Mouse (Mus musculus) midbrain, postnatal 0 days (tissue): ENCODE measurements around the gene Hist1h2bc. TPM values are rescaled to one million over a fixed set of nuclear protein-coding genes. Genes with fewer than 3 reads are reported as not detected.
A peak's percentile ranks its signal among the peaks of the same experiment; 100 is the strongest.

ENCODE experiments used
- ATAC-seq: fragments of 200-750 bp; cut with Nextera tagmentation; 2 replicates; pipeline ENCODE4 v1.8.0; 2017; ENCODE audit warnings: moderate number of reproducible peaks, mild to moderate bottlenecking, moderate TSS enrichment, moderate library complexity; ENCODE audit not compliant: low FRiP score
- DNase-seq: peaks from one replicate; pipeline ENCODE4 v3.0.0-alpha.2; 2015; ENCODE audit warnings: low spot score
- H3K27ac ChIP-seq: fragments of 300-500 bp; sonication (generic); 2 replicates; pipeline ENCODE4 v1.5.1; 2014; ENCODE audit warnings: low read depth, mild to moderate bottlenecking, low read length, mixed read lengths
- H3K27me3 ChIP-seq: fragments of 300-500 bp; sonication (generic); 2 replicates; pipeline ENCODE4 v1.6.1; 2014; ENCODE audit warnings: low read length, control low read depth, mixed read lengths; ENCODE audit not compliant: insufficient read depth
- H3K36me3 ChIP-seq: fragments of 300-500 bp; sonication (generic); 2 replicates; pipeline ENCODE4 v1.6.1; 2014; ENCODE audit warnings: low read length, control low read depth, mixed read lengths; ENCODE audit not compliant: insufficient read depth
- H3K4me1 ChIP-seq: fragments of 300-500 bp; sonication (generic); 2 replicates; pipeline ENCODE4 v1.6.1; 2014; ENCODE audit warnings: mild to moderate bottlenecking, control low read depth, antibody characterized with exemption, low read length, mixed read lengths; ENCODE audit not compliant: insufficient read depth
- H3K4me2 ChIP-seq: fragments of 300-500 bp; sonication (generic); 2 replicates; pipeline ENCODE4 v1.6.1; 2014; ENCODE audit warnings: low read depth, mild to moderate bottlenecking, low read length, mixed read lengths; ENCODE audit not compliant: poor library complexity, severe bottlenecking
- H3K4me3 ChIP-seq: fragments of 300-500 bp; sonication (generic); 2 replicates; pipeline ENCODE4 v1.5.1; 2014; ENCODE audit warnings: low read depth, mild to moderate bottlenecking, low read length, moderate library complexity
- H3K9ac ChIP-seq: fragments of 300-500 bp; sonication (generic); replicated peaks from 2 replicates; pipeline ENCODE4 v1.6.1; 2014; ENCODE audit warnings: mild to moderate bottlenecking, low read length, moderate library complexity, mixed read lengths; ENCODE audit not compliant: poor library complexity, severe bottlenecking
- H3K9me3 ChIP-seq: fragments of 300-500 bp; sonication (generic); 2 replicates; pipeline ENCODE4 v1.6.1; 2016; ENCODE audit warnings: low read length, control low read depth
- CTCF ChIP-seq: IDR thresholded peaks from 2 replicates; pipeline ENCODE4 v1.5.1; 2016; ENCODE audit warnings: antibody characterized with exemption, mild to moderate bottlenecking
- WGBS: fragments of 180-500 bp; shearing (Covaris S2); extraction: QIAGEN DNeasy Blood & Tissue Kit; methylation state at CpG from one replicate; pipeline ENCODE4 v1.1.7; 2014; 5-methylcytosine and 5-hydroxymethylcytosine counted together
- polyA plus RNA-seq: library from polyadenylated mRNA; unstranded; fragments of >200 nt; fragmentation: Nextera tagmentation; extraction: Ambion mirVana; gene quantifications from 2 replicates; pipeline ENCODE4 v1.2.1, GENCODE M21; 2015
- total RNA-seq: library from RNA; depleted of rRNA; stranded (reverse); fragments of >200 nt; gene quantifications from 2 replicates; pipeline ENCODE4 v1.2.3, GENCODE M21; 2014

Gene Hist1h2bc
- total and polyA plus RNA-seq, 2 experiments from 2014 or later, result 23.7 to 125 TPM

DNA sequence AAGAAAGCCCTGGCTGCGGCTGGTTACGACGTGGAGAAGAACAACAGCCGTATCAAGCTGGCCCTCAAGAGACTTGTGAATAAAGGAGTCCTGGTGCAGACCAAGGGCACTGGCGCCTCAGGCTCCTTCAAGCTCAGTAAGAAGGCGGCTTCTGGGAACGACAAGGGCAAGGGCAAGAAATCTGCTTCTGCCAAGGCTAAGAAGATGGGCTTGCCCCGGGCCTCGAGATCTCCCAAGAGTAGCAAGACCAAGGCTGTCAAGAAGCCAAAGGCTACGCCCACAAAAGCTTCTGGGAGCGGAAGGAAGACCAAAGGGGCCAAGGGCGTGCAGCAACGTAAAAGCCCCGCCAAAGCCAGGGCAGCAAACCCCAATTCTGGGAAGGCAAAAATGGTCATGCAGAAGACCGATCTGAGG lies 12.1 kb downstream of the Hist1h2bc start:
- no peaks in the 10 kb centered on the region for H3K4me1 ChIP-seq
- DNase-seq (no peak), ATAC-seq (no peak)

DNA sequence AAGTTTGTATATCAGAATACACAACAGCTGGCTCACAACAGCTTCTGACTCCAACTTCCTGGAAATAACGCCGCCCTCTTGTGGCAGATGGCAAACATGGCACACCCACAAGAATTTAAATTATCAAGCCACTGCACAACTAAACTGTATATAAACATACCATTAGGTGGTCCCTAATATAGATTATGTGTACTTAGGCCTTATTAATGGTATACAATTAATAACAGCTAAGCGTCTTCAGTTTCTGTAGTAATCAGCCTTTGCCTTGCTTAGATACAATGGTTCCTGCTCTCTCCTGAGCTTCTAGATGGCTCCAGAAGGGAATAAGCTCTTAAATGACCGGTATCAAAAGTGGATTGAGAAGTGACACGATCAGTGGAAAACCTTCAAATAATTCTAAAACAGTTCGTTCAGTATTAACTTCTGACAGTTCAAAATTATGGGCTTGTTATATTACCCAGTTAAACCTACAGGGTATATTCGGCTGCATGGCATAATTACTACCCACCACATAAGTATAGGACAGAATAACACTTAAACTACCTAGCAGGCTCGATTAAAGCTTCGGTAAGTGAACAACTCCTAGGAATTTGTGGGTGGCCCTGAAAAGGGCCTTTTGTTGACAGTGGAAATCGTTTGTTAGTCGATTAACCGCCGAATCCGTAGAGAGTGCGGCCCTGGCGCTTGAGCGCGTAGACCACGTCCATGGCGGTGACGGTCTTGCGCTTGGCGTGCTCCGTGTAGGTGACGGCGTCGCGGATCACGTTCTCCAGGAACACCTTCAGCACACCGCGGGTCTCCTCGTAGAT lies 13.7 kb downstream of the Hist1h2bc start:
- under 1% methylated on average over 21 of the region's 32 CpGs for WGBS
- H3K9me3 ChIP-seq, result no peaks in the 10 kb centered on the region
- H3K4me3 ChIP-seq, result peak overlapping the region; percentile 43
- peak overlapping the region; percentile 56 for H3K9ac ChIP-seq
- H3K27ac ChIP-seq, result peak overlapping the region; percentile 78
- peak overlapping the region; percentile 59 for H3K4me2 ChIP-seq
- DNase-seq (peak; percentile 77), ATAC-seq (peak; percentile 86)
- peak; percentile 85 for TF ChIP-seq CTCF
- no peaks in the 10 kb centered on the region for H3K4me1 ChIP-seq
- no peaks in the 10 kb centered on the region for H3K27me3 ChIP-seq
- no peaks in the 10 kb centered on the region for H3K36me3 ChIP-seq

More for the DNA sequence above, 12.1 kb downstream of the Hist1h2bc start:
- Histone ChIP-seq H3K27ac (no peak overlapping the region), H3K9me3 (no peaks in the 10 kb centered on the region), H3K36me3 (no peaks in the 10 kb centered on the region), H3K4me3 (no peak overlapping the region), H3K9ac (no peak overlapping the region), H3K27me3 (no peaks in the 10 kb centered on the region), H3K4me2 (no peak overlapping the region)
- WGBS, result 64% methylated on average over 15 of the region's 15 CpGs
- TF ChIP-seq CTCF, result no peak

DNA sequence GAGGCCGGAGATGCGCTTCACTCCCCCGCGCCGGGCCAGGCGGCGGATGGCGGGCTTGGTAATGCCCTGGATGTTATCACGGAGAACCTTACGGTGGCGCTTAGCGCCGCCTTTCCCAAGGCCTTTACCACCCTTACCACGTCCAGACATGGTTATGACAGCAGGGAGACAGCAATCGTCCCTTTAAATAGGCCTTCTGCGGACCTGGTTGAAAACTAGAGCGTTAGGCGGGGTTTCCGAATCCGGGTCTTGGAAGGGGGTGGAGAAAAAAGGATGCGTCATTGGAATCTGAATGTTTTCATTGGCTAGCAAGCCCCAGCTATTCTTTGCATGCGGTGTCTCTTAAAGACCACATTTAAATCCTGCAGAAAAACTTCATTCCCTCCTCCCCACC lies 14.3 kb downstream of the Hist1h2bc start, which contains the start of gene Hist1h4c:
TSS of gene Hist1h4c (minus strand) at position 155 of the 394 bp plus-strand sequence.
- Histone ChIP-seq H3K27ac (peak within 1 kb of the TSS; percentile 78), H3K9me3 (no peaks in the 10 kb centered on the region), H3K9ac (peak within 1 kb of the TSS; percentile 56), H3K27me3 (no peaks in the 10 kb centered on the region), H3K4me2 (peak within 1 kb of the TSS; percentile 59), H3K4me3 (peak within 1 kb of the TSS; percentile 43), H3K36me3 (no peaks in the 10 kb centered on the region), H3K4me1 (no peaks in the 10 kb centered on the region)
- TF ChIP-seq CTCF, result peak; percentile 21
- ATAC-seq, result peak; percentile 97
- 0% methylated on average over 16 of the region's 22 CpGs for WGBS
- DNase-seq, result peak; percentile 98

DNA sequence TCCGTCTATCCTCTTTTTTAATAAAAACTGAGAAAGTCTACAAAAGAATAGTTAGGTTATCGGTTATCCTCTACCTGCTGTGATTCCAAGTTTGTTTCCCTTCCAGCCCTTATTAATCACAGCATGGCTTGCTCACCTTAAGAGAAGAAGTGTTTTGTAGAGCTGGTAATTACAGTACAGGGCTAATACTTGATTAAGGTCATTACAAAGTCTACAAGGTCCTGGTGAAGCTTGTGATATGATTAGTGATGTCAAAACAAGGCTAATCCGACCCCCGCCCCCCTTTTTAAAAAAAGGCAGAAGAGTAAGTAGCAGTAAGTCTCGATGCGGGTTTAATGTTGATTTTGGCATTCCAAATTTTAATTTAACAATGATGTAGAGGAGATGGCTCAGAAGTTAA lies 15.0 kb downstream of the Hist1h2bc start:
- H3K27ac ChIP-seq, result no peak overlapping the region

DNA sequence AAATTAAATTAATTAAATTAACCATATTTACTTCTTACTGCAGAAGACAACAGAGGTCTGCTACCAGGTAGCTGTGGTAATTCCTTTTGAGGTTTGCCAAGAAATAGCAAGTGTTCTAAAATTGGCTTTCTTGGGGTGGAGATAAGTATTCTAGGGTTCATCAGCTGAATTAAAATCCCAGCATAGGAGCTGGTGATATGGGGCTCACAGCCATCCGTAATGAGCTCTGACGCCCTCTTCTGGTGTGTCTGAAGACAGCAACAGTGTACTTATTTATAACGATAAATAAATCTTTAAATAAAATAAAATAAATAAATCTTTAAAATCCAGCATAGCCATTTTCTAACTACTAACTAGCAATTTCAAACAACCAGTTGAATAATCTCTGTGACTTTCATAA lies 15.8 kb downstream of the Hist1h2bc start:
- H3K4me1 ChIP-seq, result no peaks in the 10 kb centered on the region
- H3K27ac ChIP-seq, result no peak overlapping the region
- H3K4me3 ChIP-seq, result no peak overlapping the region
- no peak for DNase-seq
- WGBS, result 69% methylated on average over 3 of the region's 3 CpGs
- H3K27me3 ChIP-seq, result no peaks in the 10 kb centered on the region
- H3K9me3 ChIP-seq, result no peaks in the 10 kb centered on the region
- no peak for TF ChIP-seq CTCF
- H3K36me3 ChIP-seq, result no peaks in the 10 kb centered on the region
- ATAC-seq, result no peak
- H3K9ac ChIP-seq, result no peak overlapping the region
- no peak overlapping the region for H3K4me2 ChIP-seq

More for the DNA sequence above, 15.0 kb downstream of the Hist1h2bc start:
- H3K36me3 ChIP-seq, result no peaks in the 10 kb centered on the region
- no peaks in the 10 kb centered on the region for H3K27me3 ChIP-seq
- no peak overlapping the region for H3K9ac ChIP-seq
- 54% methylated on average over 6 of the region's 6 CpGs for WGBS
- no peak for TF ChIP-seq CTCF
- peak overlapping the region; percentile 38 for H3K4me2 ChIP-seq
- H3K4me3 ChIP-seq, result no peak overlapping the region
- no peaks in the 10 kb centered on the region for H3K9me3 ChIP-seq
- no peak for DNase-seq
- no peak for ATAC-seq
- H3K4me1 ChIP-seq, result no peaks in the 10 kb centered on the region

DNA sequence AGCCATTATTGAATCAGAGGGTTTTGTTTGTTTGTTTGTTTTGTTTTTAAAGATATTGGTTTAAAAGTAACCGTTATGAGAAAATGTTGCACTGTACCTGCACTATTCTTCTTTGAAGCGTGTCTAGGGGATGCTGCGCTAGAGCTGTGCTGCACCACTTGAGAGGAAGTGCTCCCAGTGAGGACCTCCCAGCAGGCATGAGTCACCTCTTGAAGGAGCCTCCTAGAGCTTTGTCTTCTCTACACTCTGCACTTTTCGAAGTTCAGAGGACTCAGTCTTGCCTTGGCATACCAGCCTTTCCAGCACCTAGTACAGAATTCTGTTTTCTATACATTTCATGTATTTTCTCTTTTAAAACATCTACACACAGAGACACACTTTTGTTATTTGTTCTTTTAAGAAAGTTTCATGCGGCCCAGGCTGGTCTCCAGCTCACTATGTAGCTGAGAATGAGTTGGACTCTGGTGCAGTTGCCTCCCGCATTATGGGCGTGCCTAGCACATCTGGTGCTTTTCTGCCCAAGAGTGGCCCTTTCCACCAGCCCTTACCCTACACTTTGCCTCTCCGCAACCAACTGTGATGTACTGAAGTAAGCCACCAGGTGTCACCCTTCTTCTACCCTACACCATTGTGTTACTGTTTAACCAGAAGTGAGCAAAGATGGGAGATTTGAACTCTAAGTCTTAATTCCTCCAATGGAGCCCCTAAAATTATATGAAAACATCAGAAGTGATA lies 17.0 kb downstream of the Hist1h2bc start:
- Histone ChIP-seq H3K4me1 (no peaks in the 10 kb centered on the region), H3K9me3 (no peaks in the 10 kb centered on the region), H3K9ac (no peak overlapping the region), H3K36me3 (no peaks in the 10 kb centered on the region), H3K27me3 (no peaks in the 10 kb centered on the region), H3K27ac (no peak overlapping the region), H3K4me2 (no peak overlapping the region), H3K4me3 (no peak overlapping the region)
- ATAC-seq, result no peak
- peak; percentile 74 for DNase-seq
- TF ChIP-seq CTCF, result peak; percentile 86
- 30% methylated on average over 8 of the region's 8 CpGs for WGBS
